Mouse (Mus musculus) ES-E14 (cell line): ENCODE data around the gene Ccdc66.

Experiments
- CHD2 ChIP-seq: IDR thresholded peaks from 2 replicates; pipeline ENCODE4 v1.6.1; 2014; ENCODE audit warnings: mild to moderate bottlenecking, low read depth, low read length, inconsistent platforms
- HCFC1 ChIP-seq: IDR thresholded peaks from 2 replicates; pipeline ENCODE4 v1.6.1; 2012; ENCODE audit warnings: low read length, inconsistent platforms, borderline replicate concordance; ENCODE audit not compliant: insufficient read depth
- MAFK ChIP-seq: IDR thresholded peaks from 2 replicates; pipeline ENCODE4 v1.6.1; 2014; ENCODE audit warnings: mild to moderate bottlenecking, low read depth, low read length, inconsistent platforms; ENCODE audit not compliant: insufficient read depth
- ZC3H11A ChIP-seq: IDR thresholded peaks from 2 replicates; pipeline ENCODE4 v1.6.1; 2012; ENCODE audit warnings: low read depth, mild to moderate bottlenecking, inconsistent platforms, low read length, borderline replicate concordance
- ZNF384 ChIP-seq: IDR thresholded peaks from 2 replicates; pipeline ENCODE4 v1.6.1; 2012; ENCODE audit warnings: low read depth, low read length, inconsistent platforms

DNA sequence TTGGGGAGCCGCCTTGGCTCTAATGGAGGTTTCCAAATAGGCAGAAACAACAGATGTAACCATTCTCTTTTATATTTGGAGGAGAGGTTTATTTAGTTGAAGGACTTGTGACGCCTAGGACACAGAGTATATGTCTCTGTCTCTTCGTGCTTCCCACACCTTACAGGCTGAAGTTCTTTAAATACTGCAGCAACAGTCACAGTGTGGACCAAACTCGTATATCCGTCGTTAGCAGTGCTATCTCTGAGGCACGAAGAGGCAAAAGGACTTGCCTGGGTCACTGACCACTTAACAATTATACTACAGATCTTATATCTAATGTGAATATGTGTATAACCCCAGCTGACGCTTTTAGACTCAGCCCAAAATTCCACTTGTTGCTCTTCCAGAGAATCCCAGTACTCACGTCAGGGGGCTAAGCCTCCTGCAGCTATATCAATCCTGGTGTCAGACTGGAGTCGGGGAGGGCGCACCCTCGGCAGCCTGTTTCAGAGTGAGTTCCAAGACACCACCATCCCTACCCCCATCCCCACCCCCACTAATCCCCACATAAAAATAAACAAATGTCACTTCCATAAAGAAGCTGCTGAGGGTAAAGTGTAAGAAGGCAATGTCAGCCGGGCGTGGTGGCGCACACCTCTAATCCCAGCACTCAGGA lies 513 bp upstream of the Ccdc66 start:
- TF ChIP-seq CHD2 (no peak), HCFC1 (no peak), ZNF384 (no peak), ZC3H11A (no peak), MAFK (no peak)
